Mouse (Mus musculus): Measurements from ENCODE around the gene Tspan9. TPM values are rescaled to one million over a fixed set of nuclear protein-coding genes. Genes with fewer than 3 reads are reported as not detected.

Tspan9 gene
- polyA plus RNA-seq, 1 experiment from 2014 or later, result 32.7 TPM

Small RNA genes lying within 50 kb of the gene (microRNA-seq; reads per million reads assigned to microRNA genes)
- gene Gm26338, result not detected

Other genes starting within 250 kb of the Tspan9 start
- 0.53 and 0.70 TPM in 2 replicates for gene Tead4, start 157.2 kb upstream of the Tspan9 start, polyA plus RNA-seq (2015; fragmentation: Nextera tagmentation; extraction: Ambion mirVana)
- gene Tulp3, start 212.3 kb upstream of the Tspan9 start, polyA plus RNA-seq (2015; fragmentation: Nextera tagmentation; extraction: Ambion mirVana), result 19.9 and 20.1 TPM in 2 replicates
- 115 and 117 TPM in 2 replicates for gene Rhno1, start 219.3 kb upstream of the Tspan9 start, polyA plus RNA-seq (2015; fragmentation: Nextera tagmentation; extraction: Ambion mirVana)
- 8.7 and 9.6 TPM in 2 replicates for gene Foxm1, start 219.4 kb upstream of the Tspan9 start, polyA plus RNA-seq (2015; fragmentation: Nextera tagmentation; extraction: Ambion mirVana)
- 0.47 and 0.70 TPM in 2 replicates for gene Tex52, start 231.9 kb upstream of the Tspan9 start, polyA plus RNA-seq (2015; fragmentation: Nextera tagmentation; extraction: Ambion mirVana)
- not detected in 2 replicates for gene Gm44596, start 231.9 kb upstream of the Tspan9 start, polyA plus RNA-seq (2015; fragmentation: Nextera tagmentation; extraction: Ambion mirVana)